Mouse (Mus musculus) embryonic facial prominence, embryonic 13.5 days (tissue): ENCODE results near the gene Rad23b. TPM values are rescaled to one million over a fixed set of nuclear protein-coding genes. Genes with fewer than 3 reads are reported as not detected.
"Not testable (repeated sequence)": the region's sequence is repeated elsewhere in the genome, so short reads cannot be mapped to it uniquely, and the experiment has no call there.

Experiments
- ATAC-seq: fragments of 200-750 bp; cut with Nextera tagmentation; 2 replicates; pipeline ENCODE4 v1.8.0; 2017; ENCODE audit warnings: low read depth; ENCODE audit not compliant: insufficient number of reproducible peaks, insufficient read depth, low FRiP score, low TSS enrichment
- H3K27ac ChIP-seq: fragments of 300-500 bp; sonication (generic); 2 replicates; pipeline ENCODE4 v1.5.1; 2015; ENCODE audit warnings: moderate library complexity, mild to moderate bottlenecking, inconsistent platforms
- H3K27me3 ChIP-seq: fragments of 300-500 bp; sonication (generic); 2 replicates; pipeline ENCODE4 v1.6.1; 2015; ENCODE audit warnings: mild to moderate bottlenecking, inconsistent platforms
- H3K36me3 ChIP-seq: fragments of 300-500 bp; sonication (generic); 2 replicates; pipeline ENCODE4 v1.6.1; 2015; ENCODE audit warnings: mild to moderate bottlenecking, inconsistent platforms
- H3K4me1 ChIP-seq: fragments of 300-500 bp; sonication (generic); 2 replicates; pipeline ENCODE4 v1.6.1; 2015; ENCODE audit warnings: inconsistent platforms
- H3K4me2 ChIP-seq: fragments of 300-500 bp; sonication (generic); 2 replicates; pipeline ENCODE4 v1.6.1; 2015; ENCODE audit warnings: moderate library complexity, mild to moderate bottlenecking, inconsistent platforms
- H3K4me3 ChIP-seq: fragments of 300-500 bp; sonication (generic); 2 replicates; pipeline ENCODE4 v1.5.1; 2015; ENCODE audit warnings: mild to moderate bottlenecking, inconsistent platforms
- H3K9ac ChIP-seq: fragments of 300-500 bp; sonication (generic); 2 replicates; pipeline ENCODE4 v1.6.1; 2015; ENCODE audit warnings: mild to moderate bottlenecking, inconsistent platforms
- H3K9me3 ChIP-seq: fragments of 300-500 bp; sonication (generic); 2 replicates; pipeline ENCODE4 v1.6.1; 2016; ENCODE audit warnings: inconsistent platforms
- WGBS: fragments of 180-500 bp; shearing (Covaris S2); methylation state at CpG from one replicate; pipeline ENCODE4 v1.1.7; 2015; ENCODE audit warnings: mixed read lengths; 5-methylcytosine and 5-hydroxymethylcytosine counted together
- polyA plus RNA-seq: library from polyadenylated mRNA; unstranded; fragments of >200 nt; fragmentation: Nextera tagmentation; extraction: Ambion mirVana; gene quantifications from 2 replicates; pipeline ENCODE4 v1.2.1, GENCODE M21; 2015

Rad23b gene
- polyA plus RNA-seq, 1 experiment from 2014 or later, result 86.4 TPM

- Histone ChIP-seq H3K27me3 (no peaks in the 10 kb centered on the region), H3K4me1 (no peaks in the 10 kb centered on the region), H3K36me3 (no peaks in the 10 kb centered on the region), H3K4me2 (no peak overlapping the region), H3K27ac (no peak overlapping the region), H3K9me3 (no peaks in the 10 kb centered on the region), H3K9ac (no peak overlapping the region), H3K4me3 (no peak overlapping the region)
- 88% methylated on average over 1 of the region's 1 CpGs for WGBS
- no peak for ATAC-seq
Measured at GRCm38 (mm10) chr4:55406558-55406957, 56.7 kb downstream of the Rad23b start.

- H3K9ac ChIP-seq, result no peak overlapping the region
- no peak overlapping the region for H3K4me3 ChIP-seq
- no peaks in the 10 kb centered on the region for H3K4me1 ChIP-seq
- no peaks in the 10 kb centered on the region for H3K9me3 ChIP-seq
- H3K27me3 ChIP-seq, result no peaks in the 10 kb centered on the region
- H3K4me2 ChIP-seq, result no peak overlapping the region
- no peak overlapping the region for H3K27ac ChIP-seq
- no peaks in the 10 kb centered on the region for H3K36me3 ChIP-seq
- WGBS, result 72% methylated on average over 2 of the region's 2 CpGs
- ATAC-seq, result no peak
Measured at GRCm38 (mm10) chr4:55408081-55408480, 58.2 kb downstream of the Rad23b start.

GRCm38 (mm10) chr4:55409025-55409424 is 59.2 kb downstream of the Rad23b start:
- WGBS, result 94% methylated on average over 16 of the region's 16 CpGs

GRCm38 (mm10) chr4:55409578-55410224 is 59.9 kb downstream of the Rad23b start:
- not testable (repeated sequence) for H3K9ac ChIP-seq, H3K9me3 ChIP-seq, H3K27ac ChIP-seq, H3K4me2 ChIP-seq, H3K4me3 ChIP-seq, H3K27me3 ChIP-seq, H3K4me1 ChIP-seq, ATAC-seq, H3K36me3 ChIP-seq
- WGBS, result 94% methylated on average over 1 of the region's 1 CpGs

More at GRCm38 (mm10) chr4:55409025-55409424, 59.2 kb downstream of the Rad23b start:
- no peaks in the 10 kb centered on the region for H3K27me3 ChIP-seq
- no peaks in the 10 kb centered on the region for H3K36me3 ChIP-seq
- no peak for ATAC-seq
- no peak overlapping the region for H3K4me2 ChIP-seq
- no peak overlapping the region for H3K9ac ChIP-seq
- H3K27ac ChIP-seq, result no peak overlapping the region
- no peaks in the 10 kb centered on the region for H3K9me3 ChIP-seq
- H3K4me1 ChIP-seq, result no peaks in the 10 kb centered on the region
- no peak overlapping the region for H3K4me3 ChIP-seq

GRCm38 (mm10) chr4:55415864-55416263 is 66.0 kb downstream of the Rad23b start:
- no peaks in the 10 kb centered on the region for H3K9me3 ChIP-seq
- no peak for ATAC-seq

GRCm38 (mm10) chr4:55426250-55426649 is 76.4 kb downstream of the Rad23b start:
- no peak overlapping the region for H3K4me3 ChIP-seq
- no peaks in the 10 kb centered on the region for H3K27me3 ChIP-seq
- no peak overlapping the region for H3K27ac ChIP-seq
- no peaks in the 10 kb centered on the region for H3K36me3 ChIP-seq
- no peak overlapping the region for H3K4me2 ChIP-seq
- H3K9ac ChIP-seq, result no peak overlapping the region
- ATAC-seq, result no peak
- no peaks in the 10 kb centered on the region for H3K4me1 ChIP-seq
- no peaks in the 10 kb centered on the region for H3K9me3 ChIP-seq
- WGBS, result 74% methylated on average over 4 of the region's 4 CpGs

More at GRCm38 (mm10) chr4:55415864-55416263, 66.0 kb downstream of the Rad23b start:
- H3K4me1 ChIP-seq, result 0 out of 2 replicates have a peak, but pooled peaks cover 3% of the 10 kb centered on the region
- peak overlapping the region; percentile 44; the same call in 1 of the 2 replicates for H3K27ac ChIP-seq
- H3K27me3 ChIP-seq, result no peaks in the 10 kb centered on the region
- H3K4me3 ChIP-seq, result no peak overlapping the region
- H3K4me2 ChIP-seq, result no peak overlapping the region
- H3K36me3 ChIP-seq, result no peaks in the 10 kb centered on the region
- WGBS, result 26% methylated on average over 3 of the region's 3 CpGs
- H3K9ac ChIP-seq, result no peak overlapping the region

Other genes starting within 250 kb of the Rad23b start
- 21.2 and 22.6 TPM in 2 replicates for gene Klf4, start 182.4 kb downstream of the Rad23b start, polyA plus RNA-seq